Mouse (Mus musculus): ENCODE results near the gene Ddi2. TPM values are rescaled to one million over a fixed set of nuclear protein-coding genes. Genes with fewer than 3 reads are reported as not detected.

Ddi2 gene
- polyA plus RNA-seq, 2 experiments: 9.2 to 9.5 TPM

DNA sequence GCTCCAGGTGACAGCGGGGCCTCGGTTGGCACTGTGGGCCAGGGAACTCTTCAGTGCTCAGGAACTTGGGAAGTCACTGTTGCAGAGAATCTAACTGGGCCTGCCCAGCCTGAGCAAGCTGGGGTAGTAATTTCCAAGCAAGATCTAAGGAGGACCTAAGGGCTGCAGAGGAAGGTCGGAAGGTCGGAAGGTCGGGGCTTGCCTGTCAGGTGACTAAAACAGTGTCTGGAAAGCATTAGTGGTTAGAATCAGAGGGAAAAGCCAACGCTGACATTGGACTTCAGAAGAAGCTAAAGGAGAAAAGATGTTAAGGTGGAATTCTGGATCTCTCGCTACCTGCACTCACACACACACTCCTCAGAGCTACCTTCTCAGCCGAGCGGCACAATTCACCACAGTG, 87.2 kb downstream of the Ddi2 start:
- TF ChIP-seq CTCF (IDR thresholded peaks at IDR 0.05; ENCODE audit: low read depth) (no peak), EP300 (IDR thresholded peaks at IDR 0.05; ENCODE audit: low read depth) (no peak)
- H3K9ac ChIP-seq (replicated peaks): no peak overlapping the region
- ATAC-seq (ENCODE audit: insufficient read depth) (no peak), DNase-seq (ENCODE audit: low read depth in 3 of 3, low spot score in 3 of 3) (no peak)
- H3K36me3 ChIP-seq (replicated peaks; ENCODE audit: control insufficient read depth, insufficient read depth, low read depth): no peaks in the 10 kb centered on the region; the same call in none of the 2 replicates
- H3K4me3 ChIP-seq (ENCODE audit: insufficient read depth in 1 of 2, low read depth in 2 of 2, low read length in 2 of 2): no peak overlapping the region
- 78% methylated on average over 9 of the region's 9 CpGs for WGBS (ENCODE audit: insufficient replicate concordance)
- no peaks in the 10 kb centered on the region for H3K27me3 ChIP-seq (ENCODE audit: control insufficient read depth, insufficient read depth, low read length)
- no peak overlapping the region for H3K27ac ChIP-seq
- H3K4me1 ChIP-seq (replicated peaks; ENCODE audit: control insufficient read depth in 2 of 2, insufficient read depth in 2 of 2, low read length in 1 of 2): no peaks in the 10 kb centered on the region
- no peak overlapping the region for H3K4me2 ChIP-seq (ENCODE audit: low read depth)
- H3K9me3 ChIP-seq (ENCODE audit: control insufficient read depth, low read length): no peaks in the 10 kb centered on the region

DNA sequence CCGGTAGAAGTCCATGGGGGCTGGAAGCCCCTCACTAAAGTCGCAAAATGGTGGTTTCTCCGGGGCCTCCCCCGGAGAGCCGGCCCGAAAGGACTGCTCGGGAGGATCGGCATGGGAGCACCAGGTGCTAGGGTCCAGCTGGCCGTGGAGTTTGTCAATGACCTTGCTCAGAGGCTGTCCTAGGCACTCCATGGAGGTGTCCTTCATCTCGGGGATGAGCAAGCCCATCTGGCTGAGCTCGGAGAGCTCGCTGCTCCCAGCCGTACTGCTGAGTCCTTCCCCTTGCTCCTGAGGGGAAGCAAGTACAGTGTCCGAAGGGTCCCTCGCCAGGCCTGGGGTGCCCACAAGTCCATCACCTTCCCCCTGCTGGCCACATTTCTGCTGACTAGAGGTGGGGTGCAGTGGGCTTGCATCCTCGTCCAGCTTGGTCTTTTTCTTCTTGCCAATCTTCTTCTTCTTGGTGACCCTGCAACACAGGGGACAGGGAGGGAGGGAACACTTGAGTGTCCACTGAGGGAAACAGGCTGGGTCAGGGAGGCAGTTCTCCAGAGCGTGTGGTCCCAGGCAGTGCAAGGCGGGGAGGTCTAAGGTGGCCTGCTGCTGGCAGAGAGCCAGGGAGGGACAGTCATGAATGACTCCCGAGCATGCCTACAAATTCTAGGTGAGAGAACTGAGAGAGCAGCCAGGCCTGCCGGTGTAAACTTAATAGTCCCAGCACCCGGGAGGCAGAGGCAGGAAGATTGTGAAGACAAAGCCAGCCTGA, 90.9 kb downstream of the Ddi2 start:
- Histone ChIP-seq H3K4me2 (ENCODE audit: low read depth) (no peak overlapping the region), H3K4me3 (ENCODE audit: insufficient read depth in 1 of 2, low read depth in 2 of 2, low read length in 2 of 2) (no peak overlapping the region), H3K9ac (replicated peaks) (no peak overlapping the region), H3K4me1 (replicated peaks; ENCODE audit: control insufficient read depth in 2 of 2, insufficient read depth in 2 of 2, low read length in 1 of 2) (no peaks in the 10 kb centered on the region), H3K36me3 (replicated peaks; ENCODE audit: control insufficient read depth, insufficient read depth, low read depth) (no peaks in the 10 kb centered on the region; the same call in none of the 2 replicates), H3K9me3 (ENCODE audit: control insufficient read depth, low read length) (no peaks in the 10 kb centered on the region), H3K27ac (no peak overlapping the region), H3K27me3 (ENCODE audit: control insufficient read depth, insufficient read depth, low read length) (no peaks in the 10 kb centered on the region)
- WGBS (ENCODE audit: insufficient replicate concordance): 84% methylated on average over 21 of the region's 21 CpGs
- no peak for ATAC-seq (ENCODE audit: insufficient read depth)
- no peak for DNase-seq (ENCODE audit: low read depth in 3 of 3, low spot score in 3 of 3)
- no peak for TF ChIP-seq CTCF (IDR thresholded peaks at IDR 0.05; ENCODE audit: low read depth)
- TF ChIP-seq EP300 (IDR thresholded peaks at IDR 0.05; ENCODE audit: low read depth): no peak

- H3K27ac ChIP-seq: no peak overlapping the region
- no peak overlapping the region for H3K4me2 ChIP-seq (ENCODE audit: low read depth)
- no peaks in the 10 kb centered on the region; the same call in 1 of the 2 replicates for H3K36me3 ChIP-seq (replicated peaks; ENCODE audit: control insufficient read depth, insufficient read depth, low read depth)
- no peaks in the 10 kb centered on the region for H3K27me3 ChIP-seq (ENCODE audit: control insufficient read depth, insufficient read depth, low read length)
- DNase-seq (ENCODE audit: low read depth in 3 of 3, low spot score in 3 of 3): no peak
- ATAC-seq (ENCODE audit: insufficient read depth): no peak
- no peaks in the 10 kb centered on the region for H3K9me3 ChIP-seq (ENCODE audit: control insufficient read depth, low read length)
- no peaks in the 10 kb centered on the region for H3K4me1 ChIP-seq (replicated peaks; ENCODE audit: control insufficient read depth in 2 of 2, insufficient read depth in 2 of 2, low read length in 1 of 2)
- TF ChIP-seq CTCF (IDR thresholded peaks at IDR 0.05; ENCODE audit: low read depth) (no peak), EP300 (IDR thresholded peaks at IDR 0.05; ENCODE audit: low read depth) (no peak)
- no peak overlapping the region for H3K4me3 ChIP-seq (ENCODE audit: insufficient read depth in 1 of 2, low read depth in 2 of 2, low read length in 2 of 2)
- 86% methylated on average over 20 of the region's 20 CpGs for WGBS (ENCODE audit: insufficient replicate concordance)
- no peak overlapping the region for H3K9ac ChIP-seq (replicated peaks)
Observed at GRCm38 (mm10) chr4:141631250-141631649, 92.0 kb downstream of the Ddi2 start.

DNA sequence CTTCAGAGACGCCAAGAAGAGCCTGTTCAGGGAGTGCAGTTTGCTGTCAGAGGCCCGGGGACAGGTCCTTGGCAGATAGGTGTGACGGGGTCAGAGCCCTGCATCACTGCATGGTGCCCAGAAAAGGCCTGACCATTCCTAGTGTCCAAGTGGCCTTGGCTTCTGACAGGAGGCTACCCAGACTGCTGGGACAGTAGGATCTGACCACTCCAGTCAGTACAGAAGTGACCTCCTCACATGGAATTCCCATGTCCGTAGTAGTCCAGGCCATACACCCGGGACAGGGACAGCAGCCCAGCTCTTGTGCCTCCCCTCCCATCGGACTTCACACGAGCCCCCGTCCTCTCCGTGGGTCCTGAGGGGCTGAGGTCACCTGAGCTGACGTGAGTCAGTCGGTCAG, 93.2 kb downstream of the Ddi2 start:
- Histone ChIP-seq H3K4me2 (ENCODE audit: low read depth) (no peak overlapping the region), H3K4me3 (ENCODE audit: insufficient read depth in 1 of 2, low read depth in 2 of 2, low read length in 2 of 2) (no peak overlapping the region), H3K27me3 (ENCODE audit: control insufficient read depth, insufficient read depth, low read length) (no peaks in the 10 kb centered on the region), H3K9me3 (ENCODE audit: control insufficient read depth, low read length) (no peaks in the 10 kb centered on the region), H3K27ac (no peak overlapping the region), H3K36me3 (replicated peaks; ENCODE audit: control insufficient read depth, insufficient read depth, low read depth) (no peaks in the 10 kb centered on the region; the same call in 1 of the 2 replicates), H3K4me1 (replicated peaks; ENCODE audit: control insufficient read depth in 2 of 2, insufficient read depth in 2 of 2, low read length in 1 of 2) (no peaks in the 10 kb centered on the region), H3K9ac (replicated peaks) (no peak overlapping the region)
- no peak for TF ChIP-seq CTCF (IDR thresholded peaks at IDR 0.05; ENCODE audit: low read depth)
- TF ChIP-seq EP300 (IDR thresholded peaks at IDR 0.05; ENCODE audit: low read depth): no peak
- ATAC-seq (ENCODE audit: insufficient read depth): no peak
- 88% methylated on average over 11 of the region's 11 CpGs for WGBS (ENCODE audit: insufficient replicate concordance)
- no peak for DNase-seq (ENCODE audit: low read depth in 3 of 3, low spot score in 3 of 3)

GRCm38 (mm10) chr4:141628661-141629060, 94.6 kb downstream of the Ddi2 start:
- ATAC-seq (ENCODE audit: insufficient read depth) (no peak), DNase-seq (ENCODE audit: low read depth in 3 of 3, low spot score in 3 of 3) (no peak)
- H3K27ac ChIP-seq: no peak overlapping the region
- H3K4me3 ChIP-seq (ENCODE audit: insufficient read depth in 1 of 2, low read depth in 2 of 2, low read length in 2 of 2): no peak overlapping the region
- no peaks in the 10 kb centered on the region; the same call in 1 of the 2 replicates for H3K36me3 ChIP-seq (replicated peaks; ENCODE audit: control insufficient read depth, insufficient read depth, low read depth)
- no peaks in the 10 kb centered on the region for H3K4me1 ChIP-seq (replicated peaks; ENCODE audit: control insufficient read depth in 2 of 2, insufficient read depth in 2 of 2, low read length in 1 of 2)
- TF ChIP-seq EP300 (IDR thresholded peaks at IDR 0.05; ENCODE audit: low read depth): no peak
- TF ChIP-seq CTCF (IDR thresholded peaks at IDR 0.05; ENCODE audit: low read depth): no peak
- WGBS (ENCODE audit: insufficient replicate concordance): 75% methylated on average over 14 of the region's 14 CpGs
- H3K4me2 ChIP-seq (ENCODE audit: low read depth): no peak overlapping the region
- no peaks in the 10 kb centered on the region for H3K27me3 ChIP-seq (ENCODE audit: control insufficient read depth, insufficient read depth, low read length)
- H3K9ac ChIP-seq (replicated peaks): no peak overlapping the region
- no peaks in the 10 kb centered on the region for H3K9me3 ChIP-seq (ENCODE audit: control insufficient read depth, low read length)

Other genes starting within 250 kb of the Ddi2 start
- gene Spen, start 184.8 kb downstream of the Ddi2 start, polyA plus RNA-seq (2012; rRNA removed): 2.5 and 4.0 TPM in 2 replicates
- gene Spen, start 184.8 kb downstream of the Ddi2 start, polyA plus RNA-seq (2014; fragmentation: Nextera tagmentation; extraction: Ambion mirVana): 3.4 and 3.8 TPM in 2 replicates
- 1.1 and 2.0 TPM in 2 replicates for gene Fblim1, start 117.3 kb downstream of the Ddi2 start, polyA plus RNA-seq (2012; rRNA removed)
- gene Fblim1, start 117.3 kb downstream of the Ddi2 start, polyA plus RNA-seq (2014; fragmentation: Nextera tagmentation; extraction: Ambion mirVana): 0.77 and 0.95 TPM in 2 replicates
- gene Tmem82, start 104.8 kb downstream of the Ddi2 start, polyA plus RNA-seq (2012; rRNA removed): 2.1 and 2.6 TPM in 2 replicates
- gene Tmem82, start 104.8 kb downstream of the Ddi2 start, polyA plus RNA-seq (2014; fragmentation: Nextera tagmentation; extraction: Ambion mirVana): 2.2 and 2.7 TPM in 2 replicates
- 0.03 TPM in 2 replicates for gene Slc25a34, start 99.6 kb downstream of the Ddi2 start, polyA plus RNA-seq (2012; rRNA removed)
- not detected in 2 replicates for gene Slc25a34, start 99.6 kb downstream of the Ddi2 start, polyA plus RNA-seq (2014; fragmentation: Nextera tagmentation; extraction: Ambion mirVana)
- gene Plekhm2, start 58.5 kb downstream of the Ddi2 start, polyA plus RNA-seq (2012; rRNA removed): 4.2 and 4.5 TPM in 2 replicates
- 0.33 and 0.49 TPM in 2 replicates for gene Plekhm2, start 58.5 kb downstream of the Ddi2 start, polyA plus RNA-seq (2014; fragmentation: Nextera tagmentation; extraction: Ambion mirVana)
- 3.9 and 5.7 TPM in 2 replicates for gene Rsc1a1, start 37.8 kb downstream of the Ddi2 start, polyA plus RNA-seq (2012; rRNA removed)
- 0.97 and 2.1 TPM in 2 replicates for gene Rsc1a1, start 37.8 kb downstream of the Ddi2 start, polyA plus RNA-seq (2014; fragmentation: Nextera tagmentation; extraction: Ambion mirVana)
- gene Agmat, start 23.3 kb upstream of the Ddi2 start, polyA plus RNA-seq (2012; rRNA removed): 11.2 and 14.4 TPM in 2 replicates
- gene Agmat, start 23.3 kb upstream of the Ddi2 start, polyA plus RNA-seq (2014; fragmentation: Nextera tagmentation; extraction: Ambion mirVana): 18.1 and 18.7 TPM in 2 replicates
- 2.4 and 2.8 TPM in 2 replicates for gene Dnajc16, start 67.5 kb upstream of the Ddi2 start, polyA plus RNA-seq (2012; rRNA removed)
- 1.4 and 1.7 TPM in 2 replicates for gene Dnajc16, start 67.5 kb upstream of the Ddi2 start, polyA plus RNA-seq (2014; fragmentation: Nextera tagmentation; extraction: Ambion mirVana)
- gene Casp9, start 70.2 kb upstream of the Ddi2 start, polyA plus RNA-seq (2012; rRNA removed): 7.5 and 7.6 TPM in 2 replicates
- gene Casp9, start 70.2 kb upstream of the Ddi2 start, polyA plus RNA-seq (2014; fragmentation: Nextera tagmentation; extraction: Ambion mirVana): 5.8 and 6.5 TPM in 2 replicates
- gene Cela2a, start 102.7 kb upstream of the Ddi2 start, polyA plus RNA-seq (2012; rRNA removed): not detected in 2 replicates
- gene Cela2a, start 102.7 kb upstream of the Ddi2 start, polyA plus RNA-seq (2014; fragmentation: Nextera tagmentation; extraction: Ambion mirVana): not detected in 2 replicates
- gene Ctrc, start 122.9 kb upstream of the Ddi2 start, polyA plus RNA-seq (2012; rRNA removed): not detected in 2 replicates
- gene Ctrc, start 122.9 kb upstream of the Ddi2 start, polyA plus RNA-seq (2014; fragmentation: Nextera tagmentation; extraction: Ambion mirVana): not detected in 2 replicates
- 25.9 and 26.5 TPM in 2 replicates for gene Efhd2, start 151.5 kb upstream of the Ddi2 start, polyA plus RNA-seq (2012; rRNA removed)
- 23.4 and 26.2 TPM in 2 replicates for gene Efhd2, start 151.5 kb upstream of the Ddi2 start, polyA plus RNA-seq (2014; fragmentation: Nextera tagmentation; extraction: Ambion mirVana)